Mouse (Mus musculus) liver, embryonic 16.5 days (tissue): ENCODE measurements around the gene Car8. TPM values are rescaled to one million over a fixed set of nuclear protein-coding genes. Genes with fewer than 3 reads are reported as not detected.

Experiments
- ATAC-seq: fragments of 200-750 bp; cut with Nextera tagmentation; 2 replicates; pipeline ENCODE4 v1.8.0; 2017; ENCODE audit warnings: low read depth, mild to moderate bottlenecking, moderate number of reproducible peaks, moderate library complexity
- H3K27ac ChIP-seq: fragments of 300-500 bp; sonication (generic); 2 replicates; pipeline ENCODE4 v1.5.1; 2014; ENCODE audit warnings: mild to moderate bottlenecking, low read length
- H3K27me3 ChIP-seq: fragments of 300-500 bp; sonication (generic); 2 replicates; pipeline ENCODE4 v1.6.1; 2014; ENCODE audit warnings: low read depth, low read length, mixed read lengths; ENCODE audit not compliant: control insufficient read depth, insufficient read depth
- H3K36me3 ChIP-seq: fragments of 300-500 bp; sonication (generic); 2 replicates; pipeline ENCODE4 v1.6.1; 2014; ENCODE audit warnings: mild to moderate bottlenecking; ENCODE audit not compliant: control insufficient read depth, insufficient read depth
- H3K4me1 ChIP-seq: fragments of 300-500 bp; sonication (generic); 2 replicates; pipeline ENCODE4 v1.6.1; 2014; ENCODE audit warnings: low read depth, low read length, mixed read lengths; ENCODE audit not compliant: control insufficient read depth
- H3K4me2 ChIP-seq: fragments of 300-500 bp; sonication (generic); 2 replicates; pipeline ENCODE4 v1.6.1; 2014; ENCODE audit warnings: low read depth, low read length, mixed read lengths
- H3K4me3 ChIP-seq: fragments of 300-500 bp; sonication (generic); 2 replicates; pipeline ENCODE4 v1.5.1; 2014; ENCODE audit warnings: low read depth, mild to moderate bottlenecking, low read length
- H3K9ac ChIP-seq: fragments of 300-500 bp; sonication (generic); 2 replicates; pipeline ENCODE4 v1.6.1; 2014; ENCODE audit warnings: low read depth, low read length
- H3K9me3 ChIP-seq: fragments of 300-500 bp; sonication (generic); replicated peaks from 2 replicates; pipeline ENCODE4 v1.6.1; 2016; ENCODE audit warnings: low read length; ENCODE audit not compliant: control insufficient read depth
- WGBS: fragments of 180-500 bp; shearing (Covaris S2); extraction: QIAGEN DNeasy Blood & Tissue Kit; methylation state at CpG from one replicate; pipeline ENCODE4 v1.1.7; 2014; ENCODE audit not compliant: insufficient replicate concordance; 5-methylcytosine and 5-hydroxymethylcytosine counted together
- polyA plus RNA-seq: library from polyadenylated mRNA; unstranded; fragments of >200 nt; fragmentation: Nextera tagmentation; extraction: Ambion mirVana; gene quantifications from 2 replicates; pipeline ENCODE4 v1.2.1, GENCODE M21; 2015

Gene Car8
- polyA plus RNA-seq, result 8.8 and 10.2 TPM in 2 replicates

DNA sequence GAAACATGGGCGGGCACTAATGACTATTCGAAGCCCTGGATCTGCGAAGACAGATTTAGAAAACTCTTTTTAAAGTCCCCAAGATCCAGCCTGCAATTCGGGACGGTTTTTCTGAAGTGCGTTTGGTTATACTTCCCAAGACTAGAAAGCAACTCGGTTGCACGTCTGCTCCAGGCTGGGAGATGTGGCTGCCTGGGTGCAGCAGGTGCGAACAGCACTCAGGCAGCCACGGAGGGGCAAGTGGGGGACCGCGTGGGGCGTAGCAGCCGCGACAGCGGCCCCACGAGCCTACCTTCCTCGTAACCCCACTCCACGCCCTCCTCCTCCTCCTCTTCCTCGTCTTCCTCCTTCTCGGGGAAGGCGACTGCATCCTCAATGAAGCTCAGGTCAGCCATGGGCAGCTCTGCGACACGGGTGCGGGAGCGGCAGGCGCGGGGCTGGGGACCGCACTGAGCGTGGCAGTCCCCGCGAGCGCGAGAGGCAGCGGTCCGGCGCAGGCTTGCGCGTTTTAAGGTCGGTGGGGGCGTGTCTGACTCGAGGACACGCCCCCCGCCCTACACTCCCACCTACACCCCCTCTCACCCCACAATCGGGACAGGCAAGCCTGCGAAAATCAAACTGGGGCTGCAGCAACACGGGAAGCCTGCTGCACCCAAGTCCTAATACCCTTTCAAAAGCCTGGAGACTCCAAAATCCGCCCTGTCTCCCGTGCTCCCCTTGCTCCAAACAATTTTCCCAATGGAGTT lies at the start of gene Car8:
Gene Car8 (minus strand): TSS at position 482 of the 746 bp plus-strand sequence.
- Histone ChIP-seq H3K4me2 (peak within 1 kb of the TSS; percentile 69), H3K4me3 (peak within 1 kb of the TSS; percentile 63), H3K4me1 (no peaks in the 10 kb centered on the region), H3K9me3 (no peaks in the 10 kb centered on the region), H3K36me3 (no peaks in the 10 kb centered on the region), H3K9ac (peak within 1 kb of the TSS; percentile 53), H3K27me3 (peaks cover 4% of the 10 kb centered on the region; the same call in 1 of the 2 replicates), H3K27ac (peak within 1 kb of the TSS; percentile 54)
- 1% methylated on average over 45 of the region's 49 CpGs for WGBS
- ATAC-seq, result peak; percentile 78

DNA sequence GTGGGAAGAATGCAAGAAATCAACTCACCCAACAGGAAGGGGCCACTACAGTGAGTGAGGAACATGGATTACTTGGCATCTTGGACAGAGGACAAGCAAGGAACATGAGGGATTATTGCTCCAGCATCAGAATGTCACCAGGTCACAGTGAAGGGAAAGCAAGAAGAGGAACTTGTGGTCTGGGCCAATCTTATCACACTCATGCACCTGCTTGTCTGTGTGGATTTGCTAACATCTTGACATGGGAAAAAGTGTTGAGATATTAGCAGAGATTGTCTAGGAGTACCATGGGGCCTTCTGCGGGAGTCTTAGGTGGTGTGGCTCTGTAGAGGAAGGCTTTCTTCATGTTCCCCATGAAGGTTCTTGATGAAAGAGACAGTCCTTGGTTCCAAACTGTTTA lies 46.1 kb upstream of the Car8 start:
- no peak for ATAC-seq
- Histone ChIP-seq H3K4me1 (no peaks in the 10 kb centered on the region), H3K4me3 (no peak overlapping the region), H3K4me2 (no peak overlapping the region), H3K9me3 (no peaks in the 10 kb centered on the region), H3K9ac (no peak overlapping the region), H3K27me3 (no peaks in the 10 kb centered on the region), H3K27ac (no peak overlapping the region), H3K36me3 (no peaks in the 10 kb centered on the region)
- WGBS, result 15% methylated on average over 1 of the region's 1 CpGs

DNA sequence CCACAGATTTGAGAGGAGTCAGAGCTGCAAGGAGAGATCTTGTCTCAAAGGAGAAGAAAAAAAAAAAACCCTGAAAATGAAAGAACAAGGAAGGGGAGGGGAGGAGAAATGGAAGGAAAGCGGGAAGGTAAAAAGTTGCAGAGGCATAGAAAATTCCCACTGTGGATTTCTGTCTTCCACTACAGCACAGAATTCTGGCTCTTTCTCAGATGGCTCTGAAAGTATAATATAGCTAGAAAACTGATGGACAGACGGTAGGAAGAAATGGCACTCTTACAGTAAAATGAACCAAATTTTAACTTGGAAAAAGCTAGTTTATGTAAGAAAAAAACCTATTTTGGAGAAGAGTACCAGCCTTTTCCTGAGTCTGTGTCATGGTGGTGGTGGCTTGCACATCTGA lies 39.3 kb upstream of the Car8 start:
- H3K4me2 ChIP-seq, result no peak overlapping the region
- H3K4me3 ChIP-seq, result no peak overlapping the region
- no peak for ATAC-seq
- H3K27ac ChIP-seq, result no peak overlapping the region
- H3K27me3 ChIP-seq, result no peaks in the 10 kb centered on the region
- no peaks in the 10 kb centered on the region for H3K9me3 ChIP-seq
- no peaks in the 10 kb centered on the region for H3K4me1 ChIP-seq
- no peak overlapping the region for H3K9ac ChIP-seq
- 75% methylated on average over 2 of the region's 2 CpGs for WGBS
- H3K36me3 ChIP-seq, result no peaks in the 10 kb centered on the region

DNA sequence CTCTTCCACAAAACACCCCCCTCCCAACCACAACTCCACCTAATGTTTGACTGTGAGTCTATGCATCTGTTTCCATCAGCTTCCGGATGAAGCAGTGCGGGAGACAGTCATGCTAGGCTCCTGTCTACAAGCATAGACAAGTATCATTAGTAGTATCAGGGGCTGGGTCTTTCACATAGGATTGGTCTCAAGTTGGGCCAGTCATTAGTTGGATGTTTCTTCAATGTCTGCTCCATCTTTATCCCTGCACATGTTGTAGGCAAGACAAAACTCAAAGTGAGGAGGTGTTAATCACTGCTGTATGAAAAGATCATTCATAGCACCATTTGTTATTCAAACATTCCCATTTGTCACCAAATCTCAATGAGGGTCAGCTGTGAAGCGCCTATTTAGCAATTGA lies 11.0 kb upstream of the Car8 start:
- Histone ChIP-seq H3K4me1 (no peaks in the 10 kb centered on the region), H3K27me3 (no peaks in the 10 kb centered on the region), H3K9me3 (no peaks in the 10 kb centered on the region), H3K9ac (no peak overlapping the region), H3K4me2 (no peak overlapping the region), H3K36me3 (no peaks in the 10 kb centered on the region), H3K4me3 (no peak overlapping the region), H3K27ac (no peak overlapping the region)
- no peak for ATAC-seq
- 68% methylated on average over 3 of the region's 3 CpGs for WGBS

DNA sequence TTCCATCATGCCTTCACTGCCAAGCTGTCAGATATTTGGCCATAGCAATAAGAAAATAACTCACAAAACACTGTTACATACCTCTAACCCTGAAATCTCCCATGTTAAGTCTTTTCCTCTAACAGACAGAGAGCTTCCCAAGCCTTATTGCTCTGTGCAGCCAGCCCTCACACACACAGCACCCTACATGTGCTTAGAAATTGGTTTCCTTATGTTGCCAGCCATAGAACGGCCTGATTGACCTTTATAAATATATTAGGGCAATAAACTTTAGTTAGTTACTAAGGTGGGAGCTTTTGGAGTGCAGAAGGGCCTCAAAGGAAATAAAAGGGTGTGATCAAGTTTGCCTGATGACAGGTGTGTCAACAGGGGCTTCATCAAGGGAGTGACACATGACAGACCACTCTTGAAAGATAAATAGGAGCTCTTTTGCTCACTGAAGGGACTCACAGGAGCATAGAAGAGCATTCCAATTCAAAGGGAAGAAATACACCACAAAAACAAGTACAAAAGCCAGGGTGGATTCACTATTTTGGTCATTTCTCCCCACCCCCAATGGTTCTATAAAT lies 6.7 kb upstream of the Car8 start:
- H3K4me1 ChIP-seq, result no peaks in the 10 kb centered on the region
- 41% methylated on average over 1 of the region's 1 CpGs for WGBS
- no peak overlapping the region for H3K27ac ChIP-seq
- ATAC-seq, result no peak
- no peaks in the 10 kb centered on the region for H3K36me3 ChIP-seq
- H3K4me3 ChIP-seq, result no peak overlapping the region
- H3K4me2 ChIP-seq, result no peak overlapping the region
- H3K9me3 ChIP-seq, result no peaks in the 10 kb centered on the region
- H3K9ac ChIP-seq, result no peak overlapping the region
- no peaks in the 10 kb centered on the region for H3K27me3 ChIP-seq

DNA sequence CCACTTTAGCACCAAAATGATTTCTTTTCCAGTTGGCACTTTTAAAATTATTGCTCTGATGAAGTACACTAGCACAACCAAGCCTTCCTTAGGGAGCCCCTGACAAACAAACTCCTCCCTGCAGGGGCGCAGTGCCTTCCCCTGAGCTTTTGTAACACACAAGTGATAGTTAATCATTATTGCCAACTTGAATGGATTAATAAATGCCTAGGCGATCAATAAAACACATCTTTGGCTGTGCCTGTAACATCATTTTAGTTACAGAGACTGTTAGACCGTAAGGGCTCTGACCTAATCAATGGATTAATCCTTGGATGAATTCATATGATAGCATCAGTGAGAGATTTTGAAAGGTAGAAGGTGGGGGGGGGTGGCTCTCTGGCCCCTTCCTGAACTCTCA lies 6.2 kb upstream of the Car8 start:
- ATAC-seq, result peak; percentile 37; the same call in 1 of the 2 replicates
- Histone ChIP-seq H3K4me2 (no peak overlapping the region), H3K9me3 (no peaks in the 10 kb centered on the region), H3K4me1 (no peaks in the 10 kb centered on the region), H3K27ac (no peak overlapping the region), H3K9ac (no peak overlapping the region), H3K4me3 (no peak overlapping the region), H3K27me3 (no peaks in the 10 kb centered on the region), H3K36me3 (no peaks in the 10 kb centered on the region)
- WGBS, result 54% methylated on average over 3 of the region's 3 CpGs

DNA sequence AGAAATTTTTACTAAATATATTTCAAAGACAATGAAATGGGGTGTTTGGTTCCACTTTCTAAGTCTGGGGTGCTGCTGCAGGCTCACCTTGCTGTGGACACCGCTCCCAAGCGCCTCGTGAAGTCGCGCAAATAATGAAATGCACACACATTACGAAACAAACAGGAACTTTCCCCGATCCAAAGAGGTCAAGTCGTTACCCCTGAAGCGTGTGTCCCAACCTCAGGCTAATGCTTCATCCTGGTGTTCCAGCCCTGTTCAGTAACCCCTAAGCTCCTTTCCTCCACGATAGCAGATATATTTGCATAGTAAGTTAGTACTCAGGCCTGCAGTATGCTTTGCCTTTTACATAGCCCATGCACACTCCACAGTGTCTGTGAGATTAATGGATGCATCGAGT lies 858 bp upstream of the Car8 start:
- Histone ChIP-seq H3K27ac (peak overlapping the region; percentile 54; the same call in 1 of the 2 replicates), H3K4me3 (no peak overlapping the region), H3K9ac (no peak overlapping the region), H3K4me2 (no peak overlapping the region), H3K4me1 (no peaks in the 10 kb centered on the region), H3K9me3 (no peaks in the 10 kb centered on the region), H3K27me3 (peaks cover 4% of the 10 kb centered on the region; the same call in 1 of the 2 replicates), H3K36me3 (no peaks in the 10 kb centered on the region)
- 46% methylated on average over 11 of the region's 11 CpGs for WGBS
- ATAC-seq, result peak; percentile 88

DNA sequence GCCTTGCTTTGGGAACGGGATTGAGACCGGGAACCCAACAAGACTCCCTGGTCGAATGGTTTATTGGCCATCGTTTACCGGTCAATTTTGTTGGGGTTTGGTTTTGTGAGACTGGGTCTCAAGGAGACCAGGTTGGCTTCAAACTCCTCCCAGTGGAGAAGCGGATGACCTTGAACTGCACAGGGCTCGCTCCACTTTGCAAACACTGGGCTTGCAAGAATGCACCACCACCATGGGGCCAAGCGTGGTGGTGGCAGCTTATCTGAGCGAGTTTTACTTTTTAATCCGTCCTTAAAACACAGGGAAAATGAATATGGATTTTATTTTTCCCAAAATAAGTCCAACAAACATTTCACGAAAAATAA lies 447 bp upstream of the Car8 start:
- Histone ChIP-seq H3K4me3 (peak overlapping the region; percentile 63), H3K4me2 (peak overlapping the region; percentile 69), H3K27ac (peak overlapping the region; percentile 54), H3K9ac (no peak overlapping the region), H3K4me1 (no peaks in the 10 kb centered on the region), H3K27me3 (peaks cover 4% of the 10 kb centered on the region; the same call in 1 of the 2 replicates), H3K36me3 (no peaks in the 10 kb centered on the region), H3K9me3 (no peaks in the 10 kb centered on the region)
- ATAC-seq, result 0 out of 2 replicates have a peak, but pooled peaks have one; percentile 30
- 20% methylated on average over 11 of the region's 11 CpGs for WGBS

DNA sequence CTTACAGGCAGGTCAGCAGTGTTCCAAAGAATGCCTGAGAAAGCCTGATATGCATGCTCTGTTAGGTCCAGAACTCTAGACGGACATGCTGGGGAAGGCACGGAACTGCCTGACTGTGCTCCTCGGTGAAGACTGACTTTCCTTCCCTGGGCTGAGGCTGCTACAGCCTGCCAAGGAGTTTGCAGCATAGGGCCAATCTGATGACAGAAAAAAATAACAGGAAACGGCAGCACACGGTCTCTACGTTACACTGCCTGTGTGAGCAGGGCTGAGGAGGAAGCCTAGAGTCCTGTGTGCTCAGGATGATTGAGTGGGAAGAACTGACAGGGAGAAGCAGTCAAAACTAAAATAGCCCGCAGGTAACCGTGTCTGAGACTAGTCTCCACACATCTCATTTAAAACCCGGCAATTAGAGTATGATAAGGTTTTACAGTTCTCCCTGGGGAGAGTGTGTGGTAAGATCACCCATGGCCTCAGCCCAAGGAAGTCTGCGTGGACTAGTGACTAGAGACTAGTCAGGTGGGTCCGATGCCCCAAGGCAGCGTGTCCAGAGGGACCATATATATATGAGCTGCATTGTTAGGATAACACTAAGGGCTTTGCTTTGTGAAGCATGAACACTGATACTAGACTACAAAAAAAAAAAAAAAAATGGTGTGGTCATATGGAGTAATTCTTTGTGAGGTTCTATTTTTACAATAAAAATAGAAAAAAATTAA lies 6.3 kb downstream of the Car8 start:
- Histone ChIP-seq H3K9me3 (no peaks in the 10 kb centered on the region), H3K4me3 (no peak overlapping the region), H3K4me2 (no peak overlapping the region), H3K9ac (no peak overlapping the region), H3K36me3 (no peaks in the 10 kb centered on the region), H3K4me1 (no peaks in the 10 kb centered on the region), H3K27me3 (no peaks in the 10 kb centered on the region), H3K27ac (no peak overlapping the region)
- 25% methylated on average over 12 of the region's 12 CpGs for WGBS
- ATAC-seq, result 0 out of 2 replicates have a peak, but pooled peaks have one; percentile 21
